Mouse (Mus musculus) stomach, postnatal 0 days (tissue): ENCODE data around the gene Gm49337. TPM values are rescaled to one million over a fixed set of nuclear protein-coding genes. Genes with fewer than 3 reads are reported as not detected.

ENCODE experiments used
- ATAC-seq: fragments of 200-750 bp; cut with Nextera tagmentation; 2 replicates; pipeline ENCODE4 v1.8.0; 2017; ENCODE audit not compliant: low FRiP score, low TSS enrichment
- DNase-seq: peaks from one replicate; pipeline ENCODE4 v3.0.0-alpha.2; 2016; ENCODE audit warnings: low spot score
- H3K27ac ChIP-seq: fragments of 300-500 bp; sonication (generic); replicated peaks from 2 replicates; pipeline ENCODE4 v1.5.1; 2014; ENCODE audit warnings: mild to moderate bottlenecking, control low read depth
- H3K27me3 ChIP-seq: fragments of 300-500 bp; sonication (generic); 2 replicates; pipeline ENCODE4 v1.6.1; 2014; ENCODE audit warnings: low read length; ENCODE audit not compliant: control insufficient read depth, insufficient read depth
- H3K36me3 ChIP-seq: fragments of 300-500 bp; sonication (generic); 2 replicates; pipeline ENCODE4 v1.6.1; 2014; ENCODE audit warnings: low read length, mixed read lengths; ENCODE audit not compliant: control insufficient read depth, insufficient read depth
- H3K4me1 ChIP-seq: fragments of 300-500 bp; sonication (generic); replicated peaks from 2 replicates; pipeline ENCODE4 v1.6.1; 2014; ENCODE audit warnings: antibody characterized with exemption; ENCODE audit not compliant: control insufficient read depth, insufficient read depth
- H3K4me2 ChIP-seq: fragments of 300-500 bp; sonication (generic); replicated peaks from 2 replicates; pipeline ENCODE4 v1.6.1; 2014; ENCODE audit warnings: low read depth, mild to moderate bottlenecking, control low read depth, moderate library complexity
- H3K4me3 ChIP-seq: fragments of 300-500 bp; sonication (generic); 2 replicates; pipeline ENCODE4 v1.5.1; 2014; ENCODE audit warnings: low read depth, low read length, control low read depth
- H3K9ac ChIP-seq: fragments of 300-500 bp; sonication (generic); 2 replicates; pipeline ENCODE4 v1.6.1; 2014; ENCODE audit warnings: mild to moderate bottlenecking, low read length, control low read depth, mixed read lengths
- H3K9me3 ChIP-seq: fragments of 300-500 bp; sonication (generic); 2 replicates; pipeline ENCODE4 v1.6.1; 2016; ENCODE audit warnings: low read length; ENCODE audit not compliant: control insufficient read depth
- CTCF ChIP-seq: IDR thresholded peaks from 2 replicates; pipeline ENCODE4 v1.5.1; 2016; ENCODE audit warnings: antibody characterized with exemption, low read depth, mild to moderate bottlenecking, moderate library complexity
- EP300 ChIP-seq: optimal IDR thresholded peaks from 2 replicates; pipeline ENCODE3; 2016; ENCODE audit warnings: antibody characterized with exemption
- WGBS: fragments of 180-500 bp; shearing (Covaris S2); extraction: QIAGEN DNeasy Blood & Tissue Kit; methylation state at CpG from one replicate; pipeline ENCODE4 v1.1.7; 2014; 5-methylcytosine and 5-hydroxymethylcytosine counted together
- polyA plus RNA-seq: library from polyadenylated mRNA; unstranded; fragments of >200 nt; fragmentation: Nextera tagmentation; extraction: Ambion mirVana; gene quantifications from 2 replicates; pipeline ENCODE4 v1.2.1, GENCODE M21; 2015

The Gm49337 gene
- polyA plus RNA-seq, 1 experiment from 2014 or later: not detected

- H3K4me3 ChIP-seq: no peak overlapping the region
- no peaks in the 10 kb centered on the region for H3K27me3 ChIP-seq
- H3K9me3 ChIP-seq: no peaks in the 10 kb centered on the region
- H3K36me3 ChIP-seq: no peaks in the 10 kb centered on the region
- no peak overlapping the region for H3K4me2 ChIP-seq
- H3K4me1 ChIP-seq: peaks cover 15% of the 10 kb centered on the region
- peak overlapping the region; percentile 85 for H3K27ac ChIP-seq
- H3K9ac ChIP-seq: no peak overlapping the region
- WGBS: 42% methylated on average over 6 of the region's 6 CpGs
- 0 out of 2 replicates have a peak, but pooled peaks have one; percentile 9 for ATAC-seq
- TF ChIP-seq CTCF (no peak), EP300 (no peak)
- peak; percentile 64 for DNase-seq
These were observed 1.4 kb downstream of the Gm49337 start for GRCm38 (mm10) chr4:116174466-116175116.

- peak overlapping the region; percentile 85 for H3K27ac ChIP-seq
These were observed 2.0 kb downstream of the Gm49337 start for GRCm38 (mm10) chr4:116175136-116175535.

GRCm38 (mm10) chr4:116175711-116176542 is 2.7 kb downstream of the Gm49337 start:
- no peaks in the 10 kb centered on the region for H3K9me3 ChIP-seq
- TF ChIP-seq CTCF (no peak), EP300 (no peak)
- peak overlapping the region; percentile 85 for H3K27ac ChIP-seq
- peak overlapping the region; percentile 44 for H3K4me2 ChIP-seq
- peak overlapping the region; percentile 43 for H3K9ac ChIP-seq
- 43% methylated on average over 7 of the region's 7 CpGs for WGBS
- H3K36me3 ChIP-seq: no peaks in the 10 kb centered on the region
- no peak overlapping the region for H3K4me3 ChIP-seq
- ATAC-seq: peak; percentile 83
- DNase-seq: peak; percentile 56
- no peaks in the 10 kb centered on the region for H3K27me3 ChIP-seq
- peaks cover 15% of the 10 kb centered on the region for H3K4me1 ChIP-seq

More at GRCm38 (mm10) chr4:116175136-116175535, 2.0 kb downstream of the Gm49337 start:
- H3K27me3 ChIP-seq: no peaks in the 10 kb centered on the region
- no peak overlapping the region for H3K4me2 ChIP-seq
- H3K36me3 ChIP-seq: no peaks in the 10 kb centered on the region
- DNase-seq: no peak
- H3K9ac ChIP-seq: no peak overlapping the region
- H3K4me3 ChIP-seq: no peak overlapping the region
- peaks cover 15% of the 10 kb centered on the region for H3K4me1 ChIP-seq
- TF ChIP-seq EP300 (no peak), CTCF (no peak)
- H3K9me3 ChIP-seq: no peaks in the 10 kb centered on the region
- no peak for ATAC-seq

GRCm38 (mm10) chr4:116176543-116176988 is 3.4 kb downstream of the Gm49337 start:
- TF ChIP-seq EP300 (no peak), CTCF (no peak)
- Histone ChIP-seq H3K4me1 (peaks cover 15% of the 10 kb centered on the region), H3K36me3 (no peaks in the 10 kb centered on the region), H3K9me3 (no peaks in the 10 kb centered on the region), H3K9ac (peak overlapping the region; percentile 43), H3K27ac (peak overlapping the region; percentile 85), H3K4me2 (peak overlapping the region; percentile 44), H3K27me3 (no peaks in the 10 kb centered on the region), H3K4me3 (no peak overlapping the region)
- 12% methylated on average over 10 of the region's 10 CpGs for WGBS
- peak; percentile 89 for ATAC-seq
- peak; percentile 93 for DNase-seq

- Histone ChIP-seq H3K27me3 (no peaks in the 10 kb centered on the region), H3K4me1 (peaks cover 15% of the 10 kb centered on the region), H3K4me2 (peak overlapping the region; percentile 44), H3K9ac (peak overlapping the region; percentile 31; the same call in 1 of the 2 replicates), H3K36me3 (no peaks in the 10 kb centered on the region), H3K27ac (peak overlapping the region; percentile 85), H3K4me3 (no peak overlapping the region), H3K9me3 (no peaks in the 10 kb centered on the region)
- ATAC-seq (peak; percentile 24), DNase-seq (peak; percentile 64)
- TF ChIP-seq EP300 (no peak), CTCF (no peak)
- 28% methylated on average over 5 of the region's 5 CpGs for WGBS
These were observed 4.0 kb downstream of the Gm49337 start for GRCm38 (mm10) chr4:116177140-116177539.

GRCm38 (mm10) chr4:116182079-116182478 is 8.9 kb downstream of the Gm49337 start:
- Histone ChIP-seq H3K27me3 (no peaks in the 10 kb centered on the region), H3K9ac (no peak overlapping the region), H3K4me2 (no peak overlapping the region), H3K4me1 (peaks cover 3% of the 10 kb centered on the region; the same call in 1 of the 2 replicates), H3K27ac (no peak overlapping the region), H3K9me3 (no peaks in the 10 kb centered on the region), H3K4me3 (no peak overlapping the region), H3K36me3 (no peaks in the 10 kb centered on the region)
- TF ChIP-seq CTCF: no peak
- TF ChIP-seq EP300: no peak
- DNase-seq: no peak
- 62% methylated on average over 3 of the region's 3 CpGs for WGBS
- no peak for ATAC-seq
